Mouse (Mus musculus) embryo, embryonic 10 days (tissue): Measurements from ENCODE around the gene Ndufa3.
"Not testable (repeated sequence)": the region's sequence is repeated elsewhere in the genome, so short reads cannot be mapped to it uniquely, and the experiment has no call there.

Source experiments
- DNase-seq: peaks from one replicate; pipeline ENCODE4 v3.0.0-alpha.2; 2015; ENCODE audit warnings: low spot score

Gene Ndufa3

GRCm38 (mm10) chr7:3617242-3617995 is at the start of gene Ndufa3:
TSS of gene Ndufa3 (plus strand) at chr7:3617373.
- DNase-seq: peak; percentile 88

GRCm38 (mm10) chr7:3569725-3570124 is 47.4 kb upstream of the Ndufa3 start:
- DNase-seq: no peak

- DNase-seq: not testable (repeated sequence)
These were observed 46.6 kb upstream of the Ndufa3 start for GRCm38 (mm10) chr7:3570580-3570979.

GRCm38 (mm10) chr7:3571847-3572246 is 45.3 kb upstream of the Ndufa3 start:
- DNase-seq: no peak

GRCm38 (mm10) chr7:3574216-3574615 is 43.0 kb upstream of the Ndufa3 start:
- no peak for DNase-seq

- no peak for DNase-seq
These were observed 40.6 kb upstream of the Ndufa3 start for GRCm38 (mm10) chr7:3576354-3577124.

- DNase-seq: no peak
These were observed 39.0 kb upstream of the Ndufa3 start for GRCm38 (mm10) chr7:3578196-3578595.

- no peak for DNase-seq
These were observed 38.1 kb upstream of the Ndufa3 start for GRCm38 (mm10) chr7:3578952-3579546.

GRCm38 (mm10) chr7:3580029-3580428 is 37.1 kb upstream of the Ndufa3 start:
- DNase-seq: no peak

- DNase-seq: no peak
These were observed 31.4 kb upstream of the Ndufa3 start for GRCm38 (mm10) chr7:3585763-3586162.

GRCm38 (mm10) chr7:3586255-3586654 is 30.9 kb upstream of the Ndufa3 start:
- DNase-seq: no peak

- no peak for DNase-seq
These were observed 29.9 kb upstream of the Ndufa3 start for GRCm38 (mm10) chr7:3587292-3587691.

- no peak for DNase-seq
These were observed 26.6 kb upstream of the Ndufa3 start for GRCm38 (mm10) chr7:3590550-3590949.

- no peak for DNase-seq
These were observed 25.6 kb upstream of the Ndufa3 start for GRCm38 (mm10) chr7:3591534-3591933.

GRCm38 (mm10) chr7:3593855-3594254 is 23.3 kb upstream of the Ndufa3 start:
- no peak for DNase-seq

- DNase-seq: no peak
These were observed 22.5 kb upstream of the Ndufa3 start for GRCm38 (mm10) chr7:3594686-3595085.

GRCm38 (mm10) chr7:3595146-3595545 is 22.0 kb upstream of the Ndufa3 start:
- no peak for DNase-seq

- not testable (repeated sequence) for DNase-seq
These were observed 19.4 kb upstream of the Ndufa3 start for GRCm38 (mm10) chr7:3597755-3598154.

- peak; percentile 88 for DNase-seq
These were observed 16.1 kb upstream of the Ndufa3 start for GRCm38 (mm10) chr7:3601119-3601518.

- peak; percentile 50 for DNase-seq
These were observed 10.4 kb upstream of the Ndufa3 start for GRCm38 (mm10) chr7:3606798-3607197.

GRCm38 (mm10) chr7:3607391-3607790 is 9.8 kb upstream of the Ndufa3 start:
- no peak for DNase-seq

GRCm38 (mm10) chr7:3608668-3609067 is 8.5 kb upstream of the Ndufa3 start:
- no peak for DNase-seq

- DNase-seq: no peak
These were observed 8.1 kb upstream of the Ndufa3 start for GRCm38 (mm10) chr7:3609082-3609481.
